Mouse (Mus musculus) hindbrain, embryonic 12.5 days (tissue): ENCODE data around the gene Mfng. TPM values are rescaled to one million over a fixed set of nuclear protein-coding genes. Genes with fewer than 3 reads are reported as not detected.
A peak's percentile ranks its signal among the peaks of the same experiment; 100 is the strongest.

Experiments
- ATAC-seq: fragments of 200-750 bp; cut with Nextera tagmentation; 2 replicates; pipeline ENCODE4 v1.8.0; 2017; ENCODE audit warnings: moderate TSS enrichment; ENCODE audit not compliant: low FRiP score
- H3K27ac ChIP-seq: fragments of 300-500 bp; sonication (generic); 2 replicates; pipeline ENCODE4 v1.5.1; 2016; ENCODE audit warnings: mild to moderate bottlenecking
- H3K27me3 ChIP-seq: fragments of 300-500 bp; sonication (generic); 2 replicates; pipeline ENCODE4 v1.6.1; 2016; ENCODE audit warnings: mild to moderate bottlenecking
- H3K36me3 ChIP-seq: fragments of 300-500 bp; sonication (generic); 2 replicates; pipeline ENCODE4 v1.6.1; 2016; ENCODE audit warnings: mild to moderate bottlenecking
- H3K4me1 ChIP-seq: fragments of 300-500 bp; sonication (generic); 2 replicates; pipeline ENCODE4 v1.6.1; 2016
- H3K4me2 ChIP-seq: fragments of 300-500 bp; sonication (generic); replicated peaks from 2 replicates; pipeline ENCODE4 v1.6.1; 2016; ENCODE audit warnings: mild to moderate bottlenecking
- H3K4me3 ChIP-seq: fragments of 300-500 bp; sonication (generic); 2 replicates; pipeline ENCODE4 v1.5.1; 2016; ENCODE audit warnings: mild to moderate bottlenecking
- H3K9ac ChIP-seq: fragments of 300-500 bp; sonication (generic); 2 replicates; pipeline ENCODE4 v1.6.1; 2016; ENCODE audit warnings: mild to moderate bottlenecking, moderate library complexity
- H3K9me3 ChIP-seq: fragments of 300-500 bp; sonication (generic); replicated peaks from 2 replicates; pipeline ENCODE4 v1.6.1; 2016; ENCODE audit warnings: mild to moderate bottlenecking
- whole genome bisulfite sequencing: fragments of 180-500 bp; shearing (Covaris S2); methylation state at CpG from one replicate; pipeline ENCODE4 v1.1.7; 2016; 5-methylcytosine and 5-hydroxymethylcytosine counted together
- polyA plus RNA-seq: library from polyadenylated mRNA; unstranded; fragments of >200 nt; fragmentation: Nextera tagmentation; extraction: Ambion mirVana; gene quantifications from 2 replicates; pipeline ENCODE4 v1.2.1, GENCODE M21; 2016

Gene Mfng
- 51.7 and 58.0 TPM in 2 replicates for polyA plus RNA-seq

- ATAC-seq: peak; percentile 73
- no peaks in the 10 kb centered on the region for H3K36me3 ChIP-seq
- WGBS: 3% methylated on average over 11 of the region's 11 CpGs
- peak within 1 kb of the TSS; percentile 49 for H3K4me2 ChIP-seq
- H3K4me1 ChIP-seq: peaks cover 56% of the 10 kb centered on the region
- no peaks in the 10 kb centered on the region for H3K9me3 ChIP-seq
- no peaks in the 10 kb centered on the region for H3K27me3 ChIP-seq
- H3K9ac ChIP-seq: peak within 1 kb of the TSS; percentile 62
- H3K27ac ChIP-seq: peak within 1 kb of the TSS; percentile 96
- peak within 1 kb of the TSS; percentile 37 for H3K4me3 ChIP-seq
Measured at GRCm38 (mm10) chr15:78773290-78773729, at the start of gene Mfng. Mfng (minus strand) TSS chr15:78773475.

- no peaks in the 10 kb centered on the region for H3K27me3 ChIP-seq
- H3K9me3 ChIP-seq: no peaks in the 10 kb centered on the region
- H3K4me2 ChIP-seq: no peak overlapping the region
- no peak overlapping the region for H3K27ac ChIP-seq
- no peak for ATAC-seq
- no peak overlapping the region for H3K4me3 ChIP-seq
- 76% methylated on average over 6 of the region's 6 CpGs for WGBS
- no peaks in the 10 kb centered on the region for H3K4me1 ChIP-seq
- no peaks in the 10 kb centered on the region for H3K36me3 ChIP-seq
- no peak overlapping the region for H3K9ac ChIP-seq
Measured at GRCm38 (mm10) chr15:78816074-78816391, 42.8 kb upstream of the Mfng start.

GRCm38 (mm10) chr15:78815314-78816073 lies 42.2 kb upstream of the Mfng start:
- H3K4me3 ChIP-seq: no peak overlapping the region
- no peak overlapping the region for H3K27ac ChIP-seq
- no peaks in the 10 kb centered on the region for H3K36me3 ChIP-seq
- no peaks in the 10 kb centered on the region for H3K9me3 ChIP-seq
- H3K4me1 ChIP-seq: no peaks in the 10 kb centered on the region
- no peak overlapping the region for H3K4me2 ChIP-seq
- WGBS: 65% methylated on average over 11 of the region's 11 CpGs
- no peak overlapping the region for H3K9ac ChIP-seq
- H3K27me3 ChIP-seq: no peaks in the 10 kb centered on the region
- no peak for ATAC-seq

- Histone ChIP-seq H3K9ac (no peak overlapping the region), H3K9me3 (no peaks in the 10 kb centered on the region), H3K27ac (no peak overlapping the region), H3K4me3 (no peak overlapping the region), H3K4me2 (no peak overlapping the region), H3K27me3 (peaks cover 3% of the 10 kb centered on the region; the same call in 1 of the 2 replicates), H3K4me1 (no peaks in the 10 kb centered on the region), H3K36me3 (no peaks in the 10 kb centered on the region)
- WGBS: 94% methylated on average over 4 of the region's 4 CpGs
- ATAC-seq: no peak
Measured at GRCm38 (mm10) chr15:78813603-78814002, 40.3 kb upstream of the Mfng start.

GRCm38 (mm10) chr15:78810146-78810545 lies 36.9 kb upstream of the Mfng start:
- Histone ChIP-seq H3K9me3 (no peaks in the 10 kb centered on the region), H3K4me2 (no peak overlapping the region), H3K4me3 (no peak overlapping the region), H3K36me3 (no peaks in the 10 kb centered on the region), H3K4me1 (no peaks in the 10 kb centered on the region), H3K27ac (no peak overlapping the region), H3K27me3 (peaks cover 16% of the 10 kb centered on the region), H3K9ac (no peak overlapping the region)
- WGBS: 80% methylated on average over 9 of the region's 9 CpGs
- no peak for ATAC-seq

GRCm38 (mm10) chr15:78809739-78810138 lies 36.5 kb upstream of the Mfng start:
- Histone ChIP-seq H3K36me3 (no peaks in the 10 kb centered on the region), H3K9me3 (no peaks in the 10 kb centered on the region), H3K4me2 (no peak overlapping the region), H3K4me3 (no peak overlapping the region), H3K27ac (no peak overlapping the region), H3K27me3 (peaks cover 20% of the 10 kb centered on the region), H3K4me1 (no peaks in the 10 kb centered on the region), H3K9ac (no peak overlapping the region)
- 66% methylated on average over 9 of the region's 9 CpGs for WGBS
- no peak for ATAC-seq

GRCm38 (mm10) chr15:78808980-78809379 lies 35.7 kb upstream of the Mfng start:
- 85% methylated on average over 2 of the region's 2 CpGs for WGBS
- no peak for ATAC-seq
- H3K9me3 ChIP-seq: no peaks in the 10 kb centered on the region
- H3K4me3 ChIP-seq: no peak overlapping the region
- H3K36me3 ChIP-seq: no peaks in the 10 kb centered on the region
- no peaks in the 10 kb centered on the region for H3K4me1 ChIP-seq
- no peak overlapping the region for H3K9ac ChIP-seq
- no peak overlapping the region for H3K27ac ChIP-seq
- H3K27me3 ChIP-seq: peaks cover 27% of the 10 kb centered on the region
- no peak overlapping the region for H3K4me2 ChIP-seq

GRCm38 (mm10) chr15:78807141-78807540 lies 33.9 kb upstream of the Mfng start:
- Histone ChIP-seq H3K4me1 (peaks cover 14% of the 10 kb centered on the region), H3K4me3 (no peak overlapping the region), H3K9me3 (no peaks in the 10 kb centered on the region), H3K9ac (no peak overlapping the region), H3K27ac (no peak overlapping the region), H3K36me3 (no peaks in the 10 kb centered on the region), H3K27me3 (peaks cover 45% of the 10 kb centered on the region), H3K4me2 (no peak overlapping the region)
- WGBS: 76% methylated on average over 3 of the region's 3 CpGs
- ATAC-seq: no peak

GRCm38 (mm10) chr15:78806614-78807013 lies 33.3 kb upstream of the Mfng start:
- WGBS: 48% methylated on average over 2 of the region's 2 CpGs
- H3K9ac ChIP-seq: no peak overlapping the region

GRCm38 (mm10) chr15:78805351-78805750 lies 32.1 kb upstream of the Mfng start:
- H3K36me3 ChIP-seq: no peaks in the 10 kb centered on the region

More at GRCm38 (mm10) chr15:78806614-78807013, 33.3 kb upstream of the Mfng start:
- H3K4me2 ChIP-seq: no peak overlapping the region
- ATAC-seq: no peak
- no peak overlapping the region for H3K4me3 ChIP-seq
- no peak overlapping the region for H3K27ac ChIP-seq
- H3K4me1 ChIP-seq: peaks cover 19% of the 10 kb centered on the region
- H3K36me3 ChIP-seq: no peaks in the 10 kb centered on the region
- no peaks in the 10 kb centered on the region for H3K9me3 ChIP-seq
- peaks cover 50% of the 10 kb centered on the region for H3K27me3 ChIP-seq

GRCm38 (mm10) chr15:78804326-78804725 lies 31.1 kb upstream of the Mfng start:
- Histone ChIP-seq H3K27ac (no peak overlapping the region), H3K4me3 (no peak overlapping the region), H3K9ac (no peak overlapping the region), H3K4me1 (peaks cover 19% of the 10 kb centered on the region), H3K27me3 (peaks cover 60% of the 10 kb centered on the region), H3K36me3 (no peaks in the 10 kb centered on the region), H3K4me2 (no peak overlapping the region), H3K9me3 (no peaks in the 10 kb centered on the region)
- ATAC-seq: no peak
- 11% methylated on average over 6 of the region's 6 CpGs for WGBS

More at GRCm38 (mm10) chr15:78805351-78805750, 32.1 kb upstream of the Mfng start:
- Histone ChIP-seq H3K4me2 (no peak overlapping the region), H3K27ac (no peak overlapping the region), H3K4me3 (no peak overlapping the region), H3K9me3 (no peaks in the 10 kb centered on the region), H3K27me3 (peaks cover 60% of the 10 kb centered on the region), H3K4me1 (peaks cover 19% of the 10 kb centered on the region), H3K9ac (no peak overlapping the region)
- 57% methylated on average over 2 of the region's 2 CpGs for WGBS
- no peak for ATAC-seq

- ATAC-seq: peak; percentile 38; the same call in 1 of the 2 replicates
- WGBS: 1% methylated on average over 8 of the region's 8 CpGs
- no peak overlapping the region for H3K9ac ChIP-seq
- H3K27ac ChIP-seq: no peak overlapping the region
- peaks cover 23% of the 10 kb centered on the region for H3K4me1 ChIP-seq
- H3K4me3 ChIP-seq: no peak overlapping the region
- no peak overlapping the region for H3K4me2 ChIP-seq
- no peaks in the 10 kb centered on the region for H3K9me3 ChIP-seq
- H3K27me3 ChIP-seq: peaks cover 57% of the 10 kb centered on the region
- no peaks in the 10 kb centered on the region for H3K36me3 ChIP-seq
Measured at GRCm38 (mm10) chr15:78803499-78803900, 30.2 kb upstream of the Mfng start.
